Mouse (Mus musculus) cortical plate, adult 2 months (tissue): ENCODE measurements around the gene Hpd.

Source experiments
- CTCF ChIP-seq: fragments of 200-500 bp; IDR thresholded peaks from 2 replicates; pipeline ENCODE4 v1.5.1; 2011; ENCODE audit warnings: mild to moderate bottlenecking, control low read depth, low read length; ENCODE audit not compliant: insufficient read depth; ENCODE audit errors: extremely low read depth
- POLR2A ChIP-seq: fragments of 200-500 bp; IDR thresholded peaks from 2 replicates; pipeline ENCODE4 v1.6.1; 2011; ENCODE audit warnings: mild to moderate bottlenecking, low read length, control low read depth; ENCODE audit not compliant: insufficient read depth; ENCODE audit errors: extremely low read depth

- TF ChIP-seq CTCF, result no peak
- no peak for TF ChIP-seq POLR2A
Observed at GRCm38 (mm10) chr5:123151707-123152362, 30.7 kb downstream of the Hpd start.
